Mouse (Mus musculus) c-Kit-positive CD71-positive TER-119-positive erythroid progenitor cells, embryonic 14.5 days (primary cell): ENCODE measurements around the gene Efhb.

Source experiments
- DNase-seq: peaks from one replicate; pipeline ENCODE4 v3.0.0-alpha.2; 2013; ENCODE audit warnings: low spot score

Gene Efhb

GRCm38 (mm10) chr17:53462603-53463495 lies at the start of gene Efhb:
Gene Efhb (minus strand): TSS chr17:53463321.
- peak; percentile 55 for DNase-seq

GRCm38 (mm10) chr17:53512311-53512951 lies 49.3 kb upstream of the Efhb start:
- peak; percentile 23 for DNase-seq

- DNase-seq: no peak
These were observed 39.8 kb upstream of the Efhb start for GRCm38 (mm10) chr17:53502966-53503365.

GRCm38 (mm10) chr17:53489007-53489378 lies 25.9 kb upstream of the Efhb start:
- no peak for DNase-seq

GRCm38 (mm10) chr17:53488291-53489006 lies 25.3 kb upstream of the Efhb start:
- no peak for DNase-seq

- DNase-seq: no peak
These were observed 17.3 kb upstream of the Efhb start for GRCm38 (mm10) chr17:53480433-53480832.

GRCm38 (mm10) chr17:53479604-53480041 lies 16.5 kb upstream of the Efhb start:
- DNase-seq: peak; percentile 36

GRCm38 (mm10) chr17:53478858-53479603 lies 15.9 kb upstream of the Efhb start, which contains the start of gene Rab5a:
Gene Rab5a (plus strand): TSS chr17:53479234.
- DNase-seq: peak; percentile 98

- peak; percentile 76 for DNase-seq
These were observed 15.1 kb upstream of the Efhb start for GRCm38 (mm10) chr17:53478066-53478857.

GRCm38 (mm10) chr17:53468697-53469096 lies 5.6 kb upstream of the Efhb start:
- no peak for DNase-seq

GRCm38 (mm10) chr17:53465569-53465968 lies 2.4 kb upstream of the Efhb start:
- peak; percentile 22 for DNase-seq

- no peak for DNase-seq
These were observed 347 bp upstream of the Efhb start for GRCm38 (mm10) chr17:53463496-53463840.

- DNase-seq: no peak
These were observed 6.4 kb downstream of the Efhb start for GRCm38 (mm10) chr17:53456742-53457141.

GRCm38 (mm10) chr17:53456152-53456551 lies 7.0 kb downstream of the Efhb start:
- no peak for DNase-seq

GRCm38 (mm10) chr17:53402689-53403306 lies 60.3 kb downstream of the Efhb start:
- peak; percentile 10 for DNase-seq

- no peak for DNase-seq
These were observed 69.9 kb downstream of the Efhb start for GRCm38 (mm10) chr17:53393201-53393600.

GRCm38 (mm10) chr17:53389507-53389906 lies 73.6 kb downstream of the Efhb start:
- DNase-seq: peak; percentile 1

- DNase-seq: no peak
These were observed 75.3 kb downstream of the Efhb start for GRCm38 (mm10) chr17:53387581-53388473.

- no peak for DNase-seq
These were observed 76.3 kb downstream of the Efhb start for GRCm38 (mm10) chr17:53386863-53387262.

- no peak for DNase-seq
These were observed 99.0 kb downstream of the Efhb start for GRCm38 (mm10) chr17:53364111-53364510.
